Comparison of ENCODE assay signal across 15 mouse cellular contexts in the genomic region with DNA sequence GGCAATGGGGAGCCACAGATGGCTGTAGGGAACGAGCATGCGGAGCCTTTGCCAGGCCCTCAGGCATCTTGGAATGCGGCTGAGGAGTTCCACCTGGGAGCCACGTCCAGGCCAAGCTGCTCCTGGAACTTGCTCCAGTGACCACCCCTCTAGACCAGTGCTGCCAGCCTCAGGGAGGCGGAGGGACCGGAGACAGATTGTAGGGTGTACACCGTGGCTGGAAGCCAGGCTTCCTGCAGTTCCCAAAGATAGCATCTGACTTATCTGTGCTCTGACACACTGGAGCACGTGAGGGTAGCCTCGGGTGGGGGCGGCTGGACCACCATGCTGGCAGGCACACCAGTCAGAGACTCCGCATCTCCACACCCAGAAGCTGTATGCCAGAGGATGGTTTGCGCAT. TPM values are rescaled to one million over a fixed set of nuclear protein-coding genes. Genes with fewer than 3 reads are reported as not detected.
A peak's percentile ranks its signal among the peaks of the same experiment; 100 is the strongest.
DNase-seq lines count a peak whose midpoint lies in the region; ATAC-seq and TF ChIP-seq lines count a peak whose summit lies in the region.
"Had no signal": no experiment of that assay in that cellular context is flagged by ENCODE, and none has a peak within 500 bp of the region (broad histone marks: within the 10 kb centered on the region; RNA-seq: fewer than 3 reads in every experiment).

No protein-coding gene starts in this region.

- peaks cover 46 to 63% of the 10 kb centered on the region in 2 experiments for H3K4me1 ChIP-seq in heart, embryonic 14.5 days (ENCODE audit: control insufficient read depth in 2 of 2, insufficient read depth in 2 of 2, low read length in 2 of 2)
- H3K4me1 ChIP-seq in heart, adult 2 months (ENCODE audit: control insufficient read depth, insufficient read depth, low read length), result peaks cover 3% of the 10 kb centered on the region; the same call in 1 of the 2 replicates
- peaks cover 15% of the 10 kb centered on the region; the same call in 1 of the 2 replicates for H3K4me1 ChIP-seq in limb, embryonic 10.5 days
- H3K4me1 ChIP-seq: midbrain, embryonic 13.5 days had no signal

- H3K79me2 ChIP-seq in heart, adult 2 months (replicated peaks; ENCODE audit: control insufficient read depth, insufficient read depth, low read length), result no peaks in the 10 kb centered on the region

- TF ChIP-seq EP300 in heart, adult 2 months (IDR thresholded peaks at IDR 0.05; ENCODE audit: insufficient read depth, low read depth, low read length), result no peak

- no peak overlapping the region for H3K9ac ChIP-seq in heart, embryonic 14.5 days (ENCODE audit: low read length)
- no peak overlapping the region for H3K9ac ChIP-seq in heart, adult 2 months (ENCODE audit: low read depth, low read length)
- H3K9ac ChIP-seq: hindbrain, embryonic 15.5 days; midbrain, embryonic 13.5 days had no signal

- no peaks in the 10 kb centered on the region for H3K27me3 ChIP-seq in heart, embryonic 14.5 days (ENCODE audit: control insufficient read depth, insufficient read depth, low read length)
- H3K27me3 ChIP-seq in heart, adult 2 months (ENCODE audit: control insufficient read depth, insufficient read depth, low read length), result no peaks in the 10 kb centered on the region
- peaks cover 7% of the 10 kb centered on the region for H3K27me3 ChIP-seq in limb, embryonic 10.5 days (ENCODE audit: low read depth, poor library complexity, severe bottlenecking)
- H3K27me3 ChIP-seq: hindbrain, embryonic 15.5 days; midbrain, embryonic 13.5 days had no signal

- no peak overlapping the region for H3K4me3 ChIP-seq in heart, embryonic 14.5 days (ENCODE audit: control insufficient read depth in 1 of 2, insufficient read depth in 1 of 2, low read depth in 1 of 2, low read length in 2 of 2)
- no peak overlapping the region for H3K4me3 ChIP-seq in heart, adult 2 months
- no peak overlapping the region for H3K4me3 ChIP-seq in limb, embryonic 10.5 days
- H3K4me3 ChIP-seq: hindbrain, embryonic 15.5 days; midbrain, embryonic 13.5 days had no signal

- H3K9me3 ChIP-seq in heart, embryonic 14.5 days (ENCODE audit: control insufficient read depth, low read length), result no peaks in the 10 kb centered on the region
- H3K9me3 ChIP-seq in limb, embryonic 10.5 days (replicated peaks), result no peaks in the 10 kb centered on the region
- H3K9me3 ChIP-seq: hindbrain, embryonic 15.5 days; midbrain, embryonic 13.5 days had no signal

- no peak overlapping the region for H3K4me2 ChIP-seq in heart, embryonic 14.5 days (ENCODE audit: low read length)
- H3K4me2 ChIP-seq: hindbrain, embryonic 15.5 days; midbrain, embryonic 13.5 days had no signal

- peak; percentile 14; the same call in 1 of the 2 replicates for ATAC-seq in heart, embryonic 14.5 days (ENCODE audit: insufficient number of reproducible peaks, insufficient read depth, low FRiP score, low read depth)
- ATAC-seq: lung, postnatal 0 days; midbrain, embryonic 13.5 days had no signal

- H3K36me3 ChIP-seq in heart, embryonic 14.5 days (ENCODE audit: control insufficient read depth, insufficient read depth, low read length), result no peaks in the 10 kb centered on the region
- H3K36me3 ChIP-seq in heart, adult 2 months (ENCODE audit: control insufficient read depth, insufficient read depth, low read length), result no peaks in the 10 kb centered on the region
- H3K36me3 ChIP-seq in limb, embryonic 10.5 days, result no peaks in the 10 kb centered on the region
- H3K36me3 ChIP-seq: hindbrain, embryonic 15.5 days; midbrain, embryonic 13.5 days had no signal

- no peak for TF ChIP-seq CTCF in heart, adult 2 months (IDR thresholded peaks at IDR 0.05)
- no peak for TF ChIP-seq CTCF in brain, embryonic 14.5 days (IDR thresholded peaks at IDR 0.05; ENCODE audit: borderline replicate concordance, extremely low read depth, insufficient read depth, insufficient read length)

- intact Hi-C loops in heart, adult 2 months (cut with DNase I), result no loop called here
- intact Hi-C loops in left cerebral cortex, postnatal 25 days (cut with DNase I), result no loop called here

- no peak for DNase-seq in heart, adult 2 months
- peak; percentile 24 for DNase-seq in brain, embryonic 14.5 days (ENCODE audit: low read depth)
- DNase-seq in cerebellum, adult 9-10 months, result peak; percentile 79
- DNase-seq in left cerebral cortex, postnatal 25 days (ENCODE audit: low spot score in 2 of 2), result peak; percentile 29 to 65
- no peak for DNase-seq in B cell, adult 2 months
- DNase-seq in limb, embryonic 10.5 days (ENCODE audit: low spot score), result no peak
- DNase-seq: adrenal gland, postnatal 36 days; embryo, embryonic 11 days; thymus, adult 2 months had no signal

- H3K27ac ChIP-seq in heart, embryonic 14.5 days (replicated peaks in 1 of 2; ENCODE audit: control insufficient read depth in 1 of 2, insufficient read depth in 1 of 2, low read depth in 2 of 2, low read length in 2 of 2), result no peak overlapping the region
- no peak overlapping the region for H3K27ac ChIP-seq in heart, adult 2 months
- no peak overlapping the region for H3K27ac ChIP-seq in limb, embryonic 10.5 days
- H3K27ac ChIP-seq: hindbrain, embryonic 15.5 days; kidney, postnatal 0 days; midbrain, embryonic 13.5 days had no signal

- TF ChIP-seq POLR2A in heart, adult 2 months (IDR thresholded peaks at IDR 0.05; ENCODE audit: insufficient read depth, low read depth, low read length), result no peak
- TF ChIP-seq POLR2A in brain, embryonic 14.5 days (IDR thresholded peaks at IDR 0.05; ENCODE audit: borderline replicate concordance, extremely low read depth, insufficient read depth, insufficient read length, poor library complexity, severe bottlenecking), result no peak

- WGBS in heart, embryonic 14.5 days, result 47% methylated on average over 12 of the region's 12 CpGs
- 45% methylated on average over 12 of the region's 12 CpGs for WGBS in heart, adult 2 months
- 72% methylated on average over 12 of the region's 12 CpGs for WGBS in limb, embryonic 10.5 days

RNA-seq across cellular contexts. Expression of gene Grip2, which starts 28.6 kb away (rescaled TPM):
- 6.7 and 7.8 TPM in 2 replicates for polyA plus RNA-seq in heart, embryonic 14.5 days (2014; fragmentation: Nextera tagmentation; extraction: Ambion mirVana)
- 10 to 100 TPM in 1 of 2 experiments, 1 to 10 TPM in 1; 8.5 to 12.4 TPM for total RNA-seq in heart, adult 2 months (2021)
- polyA plus RNA-seq in heart, adult 2 months (2012; rRNA removed), result 25.2 and 37.9 TPM in 2 replicates
- polyA plus RNA-seq in brain, embryonic 14.5 days (2012; rRNA removed), result 18.6 and 21.0 TPM in 2 replicates
- total RNA-seq in left cerebral cortex, postnatal 25 days (2021), result 10 to 100 TPM; 15.9 to 17.3 TPM
- polyA plus RNA-seq in limb, embryonic 10.5 days (2016; fragmentation: Nextera tagmentation; extraction: Ambion mirVana), result 0.06 and 0.28 TPM in 2 replicates
- total RNA-seq: neutrophil, adult 5-6 weeks had no signal

Comparison
In these comparisons a context has a peak if more than half of its experiments do, and no peak if none do; other contexts are left out.
1. DNase-seq: peak in brain, embryonic 14.5 days (single experiment), cerebellum, adult 9-10 months (single experiment) and left cerebral cortex, postnatal 25 days (2 of 2); none in heart, adult 2 months (0 of 2), B cell, adult 2 months (0 of 2) and limb, embryonic 10.5 days (single experiment).